Mouse (Mus musculus) frontal cortex, adult 2 months (tissue): Measurements from ENCODE around the gene Pard3b. TPM values are rescaled to one million over a fixed set of nuclear protein-coding genes. Genes with fewer than 3 reads are reported as not detected.

Source experiments
- DNase-seq, 2 experiments: peaks; one replicate each; pipeline ENCODE4 v3.0.0; 2022; ENCODE audit warnings: low spot score in 1 of 2; ENCODE audit errors: extremely low spot score in 1 of 2
- polyA plus RNA-seq: library from polyadenylated mRNA; depleted of rRNA; stranded (reverse); fragments of >200 nt; gene quantifications from 2 replicates; pipeline ENCODE4 v1.2.3, GENCODE M21; 2012

Gene Pard3b
- polyA plus RNA-seq, 1 experiment = 1.7 TPM

GRCm38 (mm10) chr1:62070617-62071016 is 432.0 kb downstream of the Pard3b start:
- no peak for DNase-seq

GRCm38 (mm10) chr1:62071139-62071538 is 432.5 kb downstream of the Pard3b start:
- DNase-seq = no peak

- DNase-seq = no peak
Measured at GRCm38 (mm10) chr1:62076171-62076570, 437.5 kb downstream of the Pard3b start.

- DNase-seq = no peak
Measured at GRCm38 (mm10) chr1:62081129-62081528, 442.5 kb downstream of the Pard3b start.

GRCm38 (mm10) chr1:62085995-62086394 is 447.4 kb downstream of the Pard3b start:
- DNase-seq = no peak

- no peak for DNase-seq
Measured at GRCm38 (mm10) chr1:62087464-62087863, 448.8 kb downstream of the Pard3b start.

GRCm38 (mm10) chr1:62094885-62095284 is 456.3 kb downstream of the Pard3b start:
- no peak for DNase-seq

GRCm38 (mm10) chr1:62122426-62122825 is 483.8 kb downstream of the Pard3b start:
- no peak for DNase-seq

- DNase-seq = no peak
Measured at GRCm38 (mm10) chr1:62129186-62129585, 490.6 kb downstream of the Pard3b start.

- DNase-seq = no peak
Measured at GRCm38 (mm10) chr1:62148134-62148533, 509.5 kb downstream of the Pard3b start.

- no peak for DNase-seq
Measured at GRCm38 (mm10) chr1:62148786-62149185, 510.2 kb downstream of the Pard3b start.

GRCm38 (mm10) chr1:62155970-62156369 is 517.3 kb downstream of the Pard3b start:
- DNase-seq = no peak

GRCm38 (mm10) chr1:62159592-62159991 is 521.0 kb downstream of the Pard3b start:
- DNase-seq = no peak

- DNase-seq = no peak
Measured at GRCm38 (mm10) chr1:62175013-62175640, 536.5 kb downstream of the Pard3b start.

GRCm38 (mm10) chr1:62181638-62182037 is 543.0 kb downstream of the Pard3b start:
- no peak for DNase-seq

GRCm38 (mm10) chr1:62182634-62183033 is 544.0 kb downstream of the Pard3b start:
- no peak for DNase-seq

GRCm38 (mm10) chr1:62190786-62191185 is 552.2 kb downstream of the Pard3b start:
- no peak for DNase-seq

GRCm38 (mm10) chr1:62197515-62197914 is 558.9 kb downstream of the Pard3b start:
- no peak for DNase-seq

- no peak for DNase-seq
Measured at GRCm38 (mm10) chr1:62200919-62201318, 562.3 kb downstream of the Pard3b start.

GRCm38 (mm10) chr1:62201686-62202257 is 563.1 kb downstream of the Pard3b start:
- no peak for DNase-seq

- no peak for DNase-seq
Measured at GRCm38 (mm10) chr1:62213285-62213684, 574.7 kb downstream of the Pard3b start.

GRCm38 (mm10) chr1:62215842-62216241 is 577.2 kb downstream of the Pard3b start:
- DNase-seq = peak in 1 of 2 experiments; percentile 17
